Mouse (Mus musculus) urinary bladder, postnatal 10 days (tissue): ENCODE measurements around the gene Mageb3.
"Not testable (repeated sequence)": the region's sequence is repeated elsewhere in the genome, so short reads cannot be mapped to it uniquely, and the experiment has no call there.

Experiments used
- DNase-seq: peaks from one replicate; pipeline ENCODE4 v3.0.0; 2022; ENCODE audit warnings: low spot score

Mageb3 gene

DNA sequence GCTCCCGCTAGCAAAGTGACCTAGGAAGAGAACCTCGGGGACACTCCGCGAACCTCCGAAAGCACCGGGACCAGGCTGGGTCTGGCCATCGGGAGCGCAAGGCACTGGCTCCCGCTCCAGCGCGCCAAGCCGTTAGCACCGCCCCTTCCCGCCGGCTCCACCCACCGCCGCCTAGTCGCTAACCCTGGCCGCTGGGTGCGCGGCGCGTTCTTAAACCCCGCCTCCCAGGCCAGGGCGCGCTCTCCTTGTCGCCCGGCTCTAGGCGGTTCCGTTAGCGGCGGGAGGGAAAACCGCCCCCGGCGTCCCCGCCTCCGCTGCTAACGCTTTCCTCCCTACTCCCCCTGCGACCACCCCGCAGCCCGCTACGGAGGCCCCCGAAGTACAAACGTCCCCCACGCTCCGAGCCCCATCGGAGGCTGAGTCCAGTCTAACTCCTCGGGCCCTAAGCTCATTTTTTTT lies at the start of gene Mageb3, which contains the start of gene Ctdspl2:
Gene Mageb3 (minus strand): TSS at position 328 of the 459 bp plus-strand sequence.
Gene Ctdspl2 (plus strand): TSS at position 237 of the 459 bp plus-strand sequence.
- peak; percentile 78 for DNase-seq

DNA sequence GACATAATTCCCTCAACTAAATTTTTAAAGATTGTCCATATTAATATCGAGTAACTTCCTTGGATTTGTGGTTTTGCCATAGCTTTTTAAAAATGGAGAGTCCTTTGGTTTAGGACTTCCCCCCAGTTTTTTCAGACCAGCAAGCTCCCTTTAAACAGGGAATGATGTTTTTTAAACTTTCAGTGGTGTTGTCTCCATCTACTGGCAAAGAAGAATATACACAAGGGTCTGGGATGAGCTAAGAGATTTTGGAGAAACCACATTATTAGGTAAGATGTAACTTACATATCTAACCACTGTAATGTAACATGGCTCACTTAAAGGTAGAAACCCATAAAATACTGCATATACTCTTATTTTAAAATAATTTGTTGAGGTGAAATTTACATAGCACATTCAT lies 39.8 kb upstream of the Mageb3 start:
- no peak for DNase-seq

DNA sequence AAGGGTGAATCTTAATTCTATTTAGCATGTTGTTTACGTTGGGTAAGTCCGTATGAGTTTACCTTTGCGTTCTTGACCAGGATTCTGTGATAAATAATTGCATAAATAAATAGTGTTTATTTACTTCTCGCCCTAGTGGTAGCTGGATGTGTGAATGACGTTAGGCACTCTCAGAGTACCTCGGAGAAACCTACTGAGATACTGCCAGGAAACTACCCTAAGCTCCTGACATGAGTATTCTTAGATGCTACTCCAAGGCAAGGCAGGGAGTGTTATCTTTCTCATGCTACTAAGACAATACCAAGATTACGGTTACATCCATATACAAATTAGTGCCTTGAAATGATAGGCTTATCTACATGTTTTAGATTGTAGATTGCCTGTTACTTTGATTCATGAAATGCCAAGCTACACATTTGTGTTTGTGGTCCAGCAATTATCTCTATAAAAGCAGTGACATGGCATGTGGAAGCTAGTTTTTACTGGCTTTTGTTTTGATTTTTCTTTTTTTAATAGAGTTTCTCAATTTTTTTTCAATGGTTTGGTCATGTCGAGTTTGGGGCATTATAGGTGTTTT lies 1.4 kb upstream of the Mageb3 start:
- no peak for DNase-seq

DNA sequence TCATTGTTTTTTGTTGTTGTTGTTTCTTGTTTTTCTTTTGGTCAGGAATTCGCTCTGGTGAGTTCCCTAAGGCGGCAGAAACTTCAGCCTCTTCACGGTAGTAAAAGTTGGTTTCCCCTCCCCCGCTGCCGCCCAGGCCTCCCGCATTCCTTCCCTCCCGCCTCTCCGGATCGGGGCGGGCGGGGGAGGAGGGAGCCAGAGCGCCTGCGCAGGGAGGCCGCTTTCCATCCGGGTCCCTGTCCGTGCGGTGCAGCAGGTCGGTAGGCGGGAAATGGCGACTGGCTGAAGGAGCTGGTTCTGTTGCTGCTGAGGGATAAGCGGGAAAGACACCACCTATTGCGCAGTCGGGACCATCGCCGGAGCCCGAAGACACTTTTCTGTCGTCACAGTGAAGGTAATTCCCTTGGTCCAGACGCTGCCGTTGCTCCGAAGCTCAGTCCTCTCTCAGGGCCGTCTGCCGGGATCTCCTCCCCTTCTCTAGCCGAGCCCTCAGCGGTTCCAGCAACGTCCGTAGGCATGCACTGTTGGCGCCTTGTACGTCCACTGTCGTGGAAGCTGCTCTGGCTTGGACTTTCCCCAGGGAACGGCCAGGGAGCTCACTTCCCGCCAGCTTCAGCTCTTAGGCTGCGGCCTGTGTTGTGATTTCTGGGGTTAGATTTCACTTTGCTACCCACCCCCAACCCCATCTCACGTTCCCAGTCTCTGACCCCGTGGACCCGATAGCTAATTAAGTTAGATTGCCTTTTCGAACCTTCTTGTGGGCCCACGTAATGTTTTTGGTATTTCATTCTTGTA lies 529 bp upstream of the Mageb3 start:
- peak; percentile 79 for DNase-seq

DNA sequence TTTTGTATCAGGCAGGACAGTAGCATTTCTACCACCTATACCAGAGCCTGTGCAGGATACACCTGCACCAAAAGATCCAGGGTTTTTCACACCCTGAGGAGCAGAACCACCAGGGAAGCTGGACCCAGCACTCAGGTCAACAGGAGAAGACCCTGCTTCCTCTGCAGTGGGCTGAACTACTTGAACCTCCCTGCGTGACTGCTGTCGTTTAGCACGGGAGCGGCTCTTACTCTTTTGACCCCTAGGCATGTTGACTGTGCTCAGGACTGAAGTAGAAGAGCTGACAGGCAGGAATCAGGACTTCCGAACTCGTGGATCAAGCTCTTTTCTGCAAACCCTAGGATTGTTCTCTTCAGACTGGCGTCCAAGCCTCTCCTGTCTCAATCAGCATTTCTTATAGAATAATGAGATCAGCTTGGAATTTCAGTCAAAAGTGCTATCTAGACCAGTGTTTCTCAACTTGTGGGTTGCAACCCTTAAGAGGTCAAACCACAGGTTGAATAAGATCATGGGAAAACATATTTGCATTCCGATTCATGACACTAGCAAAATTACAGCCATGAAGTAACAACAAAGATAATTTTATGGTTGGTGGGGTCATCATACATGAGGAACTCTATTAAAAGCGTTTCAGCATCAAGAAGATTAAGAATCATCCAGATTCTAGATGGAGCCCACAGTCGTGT lies 778 bp downstream of the Mageb3 start:
- DNase-seq = no peak

DNA sequence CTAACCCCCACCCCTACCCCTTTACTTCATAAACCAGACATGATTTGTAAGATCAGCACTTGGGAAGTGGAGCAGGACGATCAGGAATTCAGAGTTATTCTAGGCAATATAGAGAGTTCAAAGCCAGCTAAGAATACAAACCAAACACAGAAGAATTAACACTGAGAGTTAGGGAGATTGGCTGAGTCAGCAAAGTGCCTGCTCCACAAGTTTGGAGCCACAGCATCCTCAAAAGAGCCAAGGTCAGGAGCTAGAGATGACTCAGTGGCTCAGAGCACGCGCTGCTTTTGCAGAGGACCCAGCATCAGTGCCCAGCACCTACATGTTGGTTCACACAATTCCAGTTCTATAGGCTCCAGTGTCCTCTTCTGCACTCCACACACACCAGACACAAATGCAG lies 12.5 kb downstream of the Mageb3 start:
- DNase-seq = no peak

DNA sequence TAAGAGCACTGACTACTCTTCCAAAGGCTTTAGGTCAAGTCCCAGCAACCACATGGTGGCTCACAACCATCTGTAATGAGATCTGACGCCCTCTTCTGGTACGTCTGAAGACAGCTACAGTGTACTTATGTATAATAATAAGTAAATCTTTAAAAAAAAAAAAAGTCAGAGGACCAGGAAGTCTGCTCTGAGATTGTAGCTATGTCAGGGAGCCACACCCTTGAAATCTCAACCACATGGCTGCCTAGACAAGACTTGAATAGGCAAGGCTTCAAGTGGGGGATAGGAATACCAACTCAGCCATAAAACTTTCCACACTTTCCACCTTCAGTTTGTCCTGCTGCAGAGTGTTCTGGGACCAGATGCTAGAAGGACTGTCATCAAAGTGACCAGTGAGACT lies 18.3 kb downstream of the Mageb3 start:
- DNase-seq = not testable (repeated sequence)

DNA sequence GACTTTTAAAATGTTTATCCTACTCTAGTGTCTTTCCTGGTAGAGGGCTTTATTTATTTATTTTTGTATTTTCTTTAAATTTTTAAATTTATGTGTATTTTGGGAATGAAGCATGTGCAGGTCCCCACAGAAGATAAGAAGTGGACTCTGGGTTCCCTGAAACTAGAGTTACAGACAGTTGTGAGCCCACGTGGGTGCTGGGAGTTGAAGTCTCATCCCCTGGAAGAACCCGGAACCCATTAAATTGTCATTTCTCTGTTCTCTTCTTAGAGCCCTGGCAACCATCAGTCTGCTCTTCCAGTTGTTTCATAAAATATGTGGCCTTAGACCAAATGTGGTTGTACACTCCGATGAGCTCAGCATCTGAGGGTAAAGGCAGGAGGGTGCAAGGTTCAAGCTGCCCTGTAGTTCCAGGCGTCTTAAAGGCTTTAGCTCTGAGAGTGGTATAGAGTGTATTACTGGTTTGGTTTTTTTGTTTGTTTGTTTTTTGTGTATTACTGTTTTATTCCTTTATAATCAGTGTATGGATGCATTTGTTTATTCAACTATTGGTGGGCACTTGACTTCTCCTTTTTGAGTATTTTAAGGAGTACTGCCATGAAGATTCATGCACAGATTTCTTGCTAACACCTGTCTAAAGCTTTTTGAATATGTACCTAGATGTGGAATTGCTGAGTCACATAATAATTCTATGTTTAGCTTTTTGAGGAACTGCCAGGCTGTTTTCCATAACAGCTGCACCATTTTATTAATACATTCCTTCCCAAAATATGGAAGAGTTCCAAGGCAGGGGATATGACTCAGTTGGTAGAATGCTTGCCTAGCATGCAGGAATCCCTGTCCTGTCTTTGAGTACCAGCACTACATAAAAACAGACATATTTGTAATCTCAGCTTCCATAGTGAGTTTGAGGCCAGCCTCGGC lies 39.6 kb downstream of the Mageb3 start:
- no peak for DNase-seq

DNA sequence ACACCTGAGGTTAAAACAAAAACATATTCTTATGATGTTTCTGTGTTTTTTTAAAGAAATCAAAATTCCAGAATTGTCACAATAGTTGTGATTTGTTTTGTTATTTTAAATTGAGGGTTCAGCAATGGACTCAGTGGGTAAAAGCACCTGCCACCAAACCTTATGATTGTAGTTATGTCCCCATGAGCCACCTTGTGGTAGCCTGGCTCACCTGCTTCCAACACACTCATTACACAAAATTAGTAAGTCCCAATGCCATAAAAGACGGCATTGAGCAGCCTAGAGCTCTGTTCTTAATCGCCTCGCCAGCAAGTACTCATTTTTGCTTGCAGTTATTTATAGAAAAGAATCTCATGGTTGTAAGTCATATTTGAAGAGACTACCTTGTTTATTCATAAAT lies 45.9 kb downstream of the Mageb3 start:
- DNase-seq = no peak
